Mouse (Mus musculus) frontal cortex, postnatal 10 days (tissue): ENCODE results near the gene Plaur.

Experiments
- DNase-seq, 2 experiments: peaks; one replicate each; pipeline ENCODE4 v3.0.0; 2022; ENCODE audit warnings: low spot score in 2 of 2, mixed read lengths in 1 of 2

The Plaur gene

DNA sequence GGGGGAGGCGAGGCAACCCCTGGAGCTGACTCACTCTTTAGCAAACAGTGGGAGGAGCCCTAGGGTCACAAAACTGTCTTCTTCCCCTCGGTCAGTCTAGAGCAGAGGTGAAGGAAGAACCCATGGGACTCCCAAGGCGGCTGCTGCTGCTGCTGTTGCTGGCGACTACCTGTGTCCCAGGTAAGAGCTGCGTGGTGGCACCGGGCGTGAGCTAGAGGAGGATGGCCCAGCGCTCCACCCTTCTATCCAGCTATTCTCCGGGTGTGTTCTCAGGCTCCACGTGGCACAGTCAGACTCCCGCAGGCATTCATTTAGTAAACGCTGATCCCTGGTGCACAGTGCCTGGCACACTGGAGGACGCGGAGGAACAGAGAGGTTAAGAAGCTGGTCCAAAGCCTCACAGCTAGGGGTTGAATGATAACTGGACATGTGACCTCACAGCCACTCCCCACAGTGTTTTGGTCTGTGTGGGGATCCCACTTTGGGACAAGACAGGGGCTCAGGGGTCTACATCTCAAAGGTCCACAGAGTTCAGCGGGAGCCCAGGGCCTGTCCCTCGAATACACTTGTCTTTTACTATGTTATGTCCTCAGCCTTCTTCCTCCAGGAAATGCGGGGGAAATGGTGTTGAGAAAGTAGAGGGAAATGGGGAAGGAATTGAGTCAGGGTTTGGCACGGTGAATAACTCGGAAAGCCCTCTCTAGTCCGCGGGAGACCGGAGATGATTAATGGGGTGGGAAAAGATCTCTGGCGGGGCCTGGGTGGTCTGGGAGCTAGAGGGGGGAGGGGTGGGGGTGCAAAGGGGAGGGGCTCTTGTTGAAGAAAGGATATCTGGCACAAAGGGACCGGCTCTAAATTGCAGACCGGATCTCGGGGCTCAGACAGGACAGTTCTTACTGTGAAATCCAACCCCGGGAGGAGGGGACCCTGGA, at the start of gene Plaur:
Plaur (plus strand) TSS at position 97 of the 932 bp plus-strand sequence.
- DNase-seq, result no peak

DNA sequence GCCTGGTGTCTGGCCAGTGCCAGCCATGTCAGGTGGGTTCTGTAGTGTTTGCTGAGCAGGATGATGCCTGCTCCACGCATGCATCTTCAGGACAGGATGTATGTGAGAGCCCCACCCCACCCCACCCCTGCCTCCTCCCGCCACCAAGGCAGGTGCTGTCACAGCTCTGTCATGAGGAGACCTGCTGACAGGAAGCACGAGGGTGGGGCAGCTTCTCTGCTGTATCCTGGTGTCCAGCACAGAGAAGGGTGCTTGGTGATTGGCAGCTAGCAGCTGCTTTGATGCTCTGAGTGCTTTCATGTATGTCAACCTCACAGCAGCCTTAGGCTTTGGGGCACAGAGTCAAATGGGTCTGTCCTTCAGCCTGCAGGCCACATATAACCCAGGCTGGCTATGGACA, 48.7 kb upstream of the Plaur start:
- no peak for DNase-seq

DNA sequence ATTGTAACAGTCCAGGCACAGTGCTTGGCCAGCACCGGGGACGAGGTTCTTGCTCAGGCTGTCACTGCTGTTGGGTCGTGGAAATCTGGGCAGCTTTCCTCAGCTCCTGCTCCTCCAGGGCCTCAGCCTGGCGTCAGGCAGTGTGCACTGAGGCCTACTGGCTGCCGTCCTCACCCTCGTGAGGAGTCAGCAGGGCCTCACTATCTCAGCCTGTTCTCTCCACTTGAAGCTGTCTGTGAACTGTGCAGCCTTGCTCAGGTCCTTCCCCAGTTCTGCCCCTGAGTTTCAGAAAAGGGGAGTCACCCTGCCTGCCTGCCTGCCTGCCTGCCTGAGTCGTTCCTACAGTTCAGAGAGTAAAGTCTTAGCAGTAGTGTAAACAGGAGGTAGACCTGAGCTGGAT, 47.0 kb upstream of the Plaur start:
- no peak for DNase-seq

DNA sequence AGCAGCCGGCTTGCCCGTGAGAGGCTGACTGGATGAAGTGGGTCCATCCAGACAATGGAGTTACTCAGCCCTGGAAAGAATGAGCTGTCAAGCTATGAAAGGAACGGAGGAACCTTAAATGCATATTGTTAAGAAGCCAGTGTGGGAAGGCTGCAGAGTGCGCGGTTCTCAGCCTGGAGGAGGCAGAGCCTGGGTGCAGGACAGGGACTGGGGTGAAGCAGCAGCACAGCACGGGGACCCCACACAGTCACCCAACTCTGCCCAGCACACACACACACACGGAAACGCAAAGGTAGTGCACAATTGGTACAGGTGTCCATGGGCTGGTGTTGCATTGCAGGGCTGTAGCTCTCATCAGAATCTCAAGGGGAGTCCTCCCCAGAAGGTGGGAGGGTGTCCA, 42.7 kb upstream of the Plaur start:
- no peak for DNase-seq

DNA sequence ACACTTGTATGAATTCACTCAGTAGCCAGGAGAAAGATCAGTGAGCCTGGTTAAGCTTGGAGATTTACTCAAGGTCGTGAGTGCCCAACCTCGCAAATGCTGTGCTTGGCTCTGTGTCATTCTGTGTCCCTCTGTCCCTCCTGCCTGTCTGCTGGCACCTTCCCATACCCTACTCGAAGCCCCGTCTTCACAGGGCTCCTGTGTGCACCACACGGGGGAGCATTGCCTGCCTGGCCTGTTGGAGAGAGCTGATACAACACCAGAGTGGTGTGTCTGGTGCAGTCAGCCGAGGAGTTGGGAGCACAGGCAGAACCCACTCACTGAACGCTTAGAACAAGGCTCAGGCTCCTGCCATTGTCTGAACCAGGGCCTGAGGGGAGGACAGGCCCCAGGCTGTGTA, 40.6 kb upstream of the Plaur start:
- no peak for DNase-seq

DNA sequence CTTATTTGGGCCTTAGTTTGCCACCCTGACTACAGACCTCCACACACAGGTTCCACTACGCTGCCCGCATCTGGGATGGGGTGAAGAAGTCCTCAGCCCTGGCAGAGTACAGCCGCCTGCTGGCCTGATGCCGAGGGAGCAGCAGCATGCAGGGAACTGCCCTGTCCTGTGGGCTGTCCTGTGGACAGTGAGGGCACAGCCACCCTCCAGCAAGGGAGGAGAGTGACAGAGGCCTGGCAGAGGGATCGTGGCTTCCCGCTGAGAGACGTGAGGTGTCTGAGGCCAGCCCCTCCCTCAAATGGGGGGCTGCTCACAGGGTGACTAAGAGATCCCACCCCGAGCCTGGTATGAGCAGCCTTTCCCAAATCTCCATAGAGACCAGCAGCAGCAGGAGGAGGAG, 40.0 kb upstream of the Plaur start:
- no peak for DNase-seq

DNA sequence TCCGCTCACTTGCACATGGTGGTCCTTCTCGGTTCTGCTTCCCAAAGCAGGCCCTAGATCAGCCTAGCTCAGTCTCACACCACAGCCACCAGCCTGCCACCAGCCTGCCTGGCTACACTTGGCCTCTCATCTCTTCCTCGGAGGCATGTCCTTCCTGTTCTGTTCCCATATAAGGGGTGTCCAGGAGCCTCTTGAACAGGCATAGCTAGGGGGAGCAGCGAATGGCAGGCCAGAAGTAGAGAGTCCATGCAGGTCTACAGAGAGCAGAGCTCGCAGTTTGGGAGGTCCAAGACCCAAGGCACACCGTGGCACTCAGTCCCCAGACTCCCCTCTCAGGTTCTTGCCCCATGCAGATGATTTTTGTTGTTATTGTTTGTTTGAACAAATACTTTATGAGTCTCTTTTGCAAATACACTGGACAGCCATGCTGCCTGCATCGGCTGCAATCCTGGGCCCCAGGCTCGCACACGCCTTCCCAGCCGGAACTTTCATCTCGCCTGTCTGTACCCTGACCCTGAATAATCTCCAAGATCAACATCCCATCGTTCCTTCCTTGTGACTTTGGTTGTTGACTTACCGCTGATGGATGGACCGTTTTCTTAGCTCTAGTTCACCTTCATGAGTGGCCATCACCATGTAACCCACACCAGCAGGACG, 39.0 kb upstream of the Plaur start:
- DNase-seq, result no peak

DNA sequence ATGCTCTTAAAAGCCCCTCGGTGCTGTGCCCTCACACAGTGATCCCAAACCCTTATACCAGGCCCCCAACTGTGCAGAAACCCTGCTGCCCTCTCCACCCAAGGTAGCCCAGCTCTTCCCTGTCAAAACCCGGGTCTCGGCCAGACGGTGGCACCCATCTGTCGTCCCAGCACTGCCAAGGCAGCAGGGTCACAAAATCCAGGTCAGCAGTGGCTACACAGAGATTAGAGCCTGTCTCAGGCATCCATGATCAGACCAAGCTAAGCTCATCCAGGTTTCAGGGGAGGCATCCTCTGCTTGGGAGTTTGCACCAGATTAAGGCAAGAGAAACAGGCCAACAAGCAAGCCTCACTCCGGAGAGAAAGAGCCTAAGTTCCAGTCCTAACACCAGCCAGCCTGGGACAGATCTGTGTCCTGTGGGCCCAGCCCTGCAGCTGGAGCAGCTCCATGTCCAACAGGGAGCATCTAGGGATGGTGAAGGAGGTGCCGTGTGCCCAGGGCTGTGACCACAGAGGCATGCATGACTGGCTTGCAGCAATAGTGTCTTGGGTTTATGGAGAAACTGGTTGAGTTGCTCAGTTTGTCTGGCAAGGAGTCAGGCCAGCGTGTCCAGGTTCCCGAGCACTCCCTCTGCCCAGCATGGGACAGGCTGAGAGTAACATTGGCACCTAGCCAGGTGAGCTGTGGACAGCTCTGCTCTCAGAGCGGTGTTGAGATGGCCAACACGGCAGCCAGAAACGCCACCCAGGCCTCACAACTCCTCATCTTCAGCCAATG, 38.1 kb upstream of the Plaur start:
- no peak for DNase-seq

DNA sequence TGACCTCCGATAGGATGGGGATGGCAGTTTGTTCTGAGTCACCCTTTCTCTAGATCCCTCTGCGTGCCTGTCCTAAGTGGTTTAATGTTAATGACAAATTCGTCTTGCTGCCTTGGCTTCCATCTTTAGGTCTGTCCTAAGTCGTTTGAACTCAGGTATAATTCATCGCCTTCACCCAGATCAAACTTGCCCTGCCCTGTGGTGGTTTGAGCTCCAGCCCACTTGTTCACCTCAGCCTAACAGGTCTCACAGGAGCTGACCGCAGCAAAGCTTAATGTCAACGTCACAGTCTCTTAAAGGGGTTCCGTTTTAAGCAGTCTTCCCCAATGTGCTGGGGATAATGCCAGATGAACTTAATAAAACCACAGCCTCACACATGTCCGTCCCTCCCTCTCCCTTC, 36.4 kb upstream of the Plaur start:
- DNase-seq, result no peak

DNA sequence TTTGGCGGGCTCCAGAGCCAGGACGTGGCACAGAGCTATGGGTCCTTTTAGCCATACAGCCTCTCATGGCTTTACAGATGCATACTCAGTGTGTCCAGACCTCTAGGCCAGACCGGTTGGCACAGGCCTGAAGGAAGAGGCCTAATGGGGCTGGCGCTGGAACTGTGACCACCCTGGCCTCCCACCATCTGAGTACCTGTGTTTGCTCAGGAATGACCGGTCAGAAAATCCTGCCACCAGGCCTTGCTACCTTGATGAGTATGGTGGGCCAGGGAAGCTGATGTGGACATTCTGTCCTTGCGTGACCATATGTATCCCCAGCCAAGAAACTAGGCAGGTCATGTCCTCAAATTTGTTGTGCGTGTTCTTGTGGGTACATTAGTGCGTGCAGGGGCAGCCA, 35.1 kb upstream of the Plaur start:
- DNase-seq, result no peak

DNA sequence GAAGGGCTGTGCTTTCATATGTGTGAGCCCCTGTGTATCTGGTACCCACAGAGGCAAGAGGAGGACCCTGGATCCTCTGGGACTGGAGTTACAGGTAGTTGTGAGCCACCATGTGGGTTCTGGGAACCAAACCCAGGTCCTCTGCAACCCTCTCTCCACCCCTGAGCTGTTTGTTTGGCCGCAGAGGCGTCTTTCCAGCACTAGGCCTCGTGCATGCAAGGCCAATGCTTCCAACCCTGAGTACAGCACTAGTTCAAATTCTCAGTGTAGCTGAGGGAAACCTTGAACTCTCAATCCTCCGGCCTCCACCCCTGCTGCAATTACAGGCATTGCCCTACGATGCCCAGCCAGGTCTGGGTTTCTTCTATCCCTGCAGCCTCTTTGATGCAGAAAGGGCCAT, 33.6 kb upstream of the Plaur start:
- DNase-seq, result no peak

DNA sequence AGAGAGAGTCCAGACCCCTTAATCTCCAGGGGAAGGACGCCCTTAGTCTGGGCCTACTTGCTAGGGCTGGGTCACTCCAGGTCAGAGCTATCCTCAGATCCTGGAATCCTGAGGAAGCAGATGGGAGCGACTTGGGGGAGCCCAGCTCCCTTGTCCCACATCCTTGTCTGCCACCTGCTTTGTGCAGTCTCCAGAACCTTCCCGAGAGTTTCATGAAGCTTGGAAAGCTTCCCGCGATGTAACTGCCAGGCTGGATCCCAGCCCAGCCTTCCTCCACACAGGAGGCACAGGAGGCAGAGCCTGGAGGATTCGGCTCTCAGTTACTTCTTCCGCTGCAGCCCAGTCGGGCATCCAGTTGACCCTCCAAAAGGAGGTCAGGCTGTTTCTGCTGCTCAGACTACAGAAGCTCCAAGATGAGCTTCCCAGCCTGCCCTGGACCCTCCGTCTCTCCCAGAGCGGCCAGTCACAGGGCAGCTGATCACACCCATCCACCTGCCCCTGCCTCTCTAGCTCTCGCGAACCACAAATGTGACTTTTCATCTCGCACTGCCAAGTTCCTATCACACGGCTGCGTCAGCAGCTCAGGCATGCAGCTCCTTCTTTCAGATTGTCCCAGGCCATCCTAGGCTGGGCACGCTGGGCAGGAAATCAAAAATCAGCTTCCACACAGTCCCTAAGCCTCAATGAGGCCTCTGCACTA, 32.7 kb upstream of the Plaur start:
- DNase-seq, result peak; percentile 69 to 81

DNA sequence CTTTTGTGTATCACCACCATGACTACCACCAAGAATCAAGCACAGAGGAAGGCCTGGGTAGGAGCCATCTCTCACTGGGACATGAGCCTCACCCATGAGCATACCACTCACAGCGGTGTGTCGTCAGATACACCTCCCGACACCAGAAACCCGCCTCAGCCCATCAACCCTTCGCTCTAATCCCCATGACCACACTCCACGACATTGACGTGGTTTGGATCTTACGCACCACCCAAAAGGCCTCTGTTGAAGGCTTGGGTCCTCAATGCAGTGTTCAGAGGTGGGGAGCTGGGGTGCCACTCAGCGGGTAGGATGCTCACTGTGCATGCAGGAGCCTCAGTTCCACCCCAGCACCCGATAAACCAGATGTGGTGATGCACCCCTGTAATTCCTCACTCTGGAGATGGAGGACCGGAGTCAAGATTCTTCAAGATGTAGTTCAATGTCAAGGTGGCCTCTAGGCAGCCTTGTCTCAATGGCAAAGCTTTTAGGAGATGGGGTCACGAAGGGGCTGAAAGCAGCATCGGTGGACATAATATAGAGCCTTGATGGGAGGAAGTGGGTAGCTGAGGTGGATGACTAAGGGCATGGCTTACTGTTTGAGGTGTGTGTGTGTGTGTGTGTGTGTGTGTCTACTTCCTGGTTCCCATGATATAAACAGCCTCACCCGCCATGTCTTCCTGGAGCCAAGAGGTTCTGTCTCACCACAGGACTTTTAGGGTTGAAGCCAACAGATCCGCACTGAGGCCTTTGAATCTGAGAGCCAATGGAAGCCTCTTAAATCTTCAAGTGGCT, 31.5 kb upstream of the Plaur start:
- no peak for DNase-seq

DNA sequence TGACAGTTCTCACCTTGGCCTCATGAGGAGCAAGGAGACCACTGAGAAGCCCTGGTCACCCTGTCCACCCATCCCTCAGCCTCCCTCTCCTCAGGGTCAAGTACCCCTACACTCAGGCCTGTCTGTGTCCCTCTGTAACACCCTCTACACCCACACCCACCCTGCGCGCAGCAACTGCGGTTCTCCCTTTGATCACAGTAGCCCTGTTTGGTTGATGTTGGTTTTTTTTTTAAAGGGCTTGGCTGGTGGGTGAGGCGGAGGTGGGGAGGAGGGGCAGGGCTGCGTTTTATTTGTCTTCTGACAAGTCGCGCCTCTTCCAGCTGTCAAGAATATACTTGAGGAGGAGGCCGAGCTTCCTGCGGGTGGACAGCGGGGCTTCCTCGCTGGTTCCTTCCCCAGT, 30.6 kb upstream of the Plaur start:
- DNase-seq, result no peak

DNA sequence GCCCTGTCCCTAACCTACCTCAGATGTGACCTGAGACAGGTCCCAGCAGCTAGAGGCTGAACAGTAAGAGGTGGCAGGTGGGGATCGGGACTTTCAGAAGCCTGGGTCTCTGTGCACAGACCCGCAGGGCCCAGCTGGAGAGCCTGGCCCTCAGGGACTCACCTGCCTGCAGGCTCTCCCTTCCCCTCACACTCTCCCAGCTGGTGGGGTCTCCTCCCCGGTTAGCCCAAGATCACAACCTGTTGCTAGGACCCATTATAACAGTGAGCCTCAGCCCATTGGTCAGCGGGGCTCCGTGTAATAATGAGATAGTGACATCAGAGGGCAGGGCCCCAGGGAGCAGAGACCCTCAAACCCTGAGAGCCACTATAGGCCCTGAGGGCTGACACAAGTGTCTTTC, 27.0 kb upstream of the Plaur start:
- DNase-seq, result no peak

DNA sequence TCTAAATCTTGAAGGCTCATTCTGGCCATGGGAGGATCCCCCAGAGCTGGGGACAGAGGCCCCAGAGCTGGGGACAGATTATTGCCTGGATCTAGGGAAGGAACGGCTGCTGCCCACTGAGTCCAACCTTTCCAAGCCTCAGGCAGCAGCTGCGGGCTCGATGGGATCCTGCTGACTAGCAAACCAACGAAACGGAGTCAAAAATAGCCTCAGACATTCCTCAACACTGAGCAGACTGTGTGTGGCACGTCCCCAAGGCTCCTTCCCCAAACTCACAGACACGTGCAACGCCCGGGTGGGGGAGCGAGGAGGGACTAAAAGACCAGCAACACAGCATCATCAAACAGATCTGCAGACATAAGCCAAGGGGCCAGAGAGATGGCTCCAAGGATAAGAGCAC, 24.3 kb upstream of the Plaur start:
- peak; percentile 70 to 88 for DNase-seq

DNA sequence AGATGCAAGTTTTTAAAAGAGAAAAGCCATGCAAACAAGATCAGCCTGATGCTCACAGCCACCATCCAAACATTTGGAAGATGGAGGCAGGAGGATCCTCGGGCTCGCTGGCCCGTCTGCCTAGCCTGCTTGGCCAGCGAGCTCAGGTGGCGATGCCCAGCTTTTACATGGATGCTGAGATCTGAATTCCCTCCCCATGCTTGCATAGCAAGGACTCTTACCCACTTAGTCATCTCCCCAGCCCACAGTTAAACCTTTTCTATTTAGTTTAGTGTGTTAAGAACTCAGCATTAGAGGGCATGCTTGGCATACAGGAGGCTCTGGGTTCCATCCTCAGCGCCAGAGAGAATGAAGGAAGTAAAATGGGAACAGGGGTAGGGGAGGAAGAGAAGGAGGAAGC, 23.1 kb upstream of the Plaur start:
- no peak for DNase-seq

DNA sequence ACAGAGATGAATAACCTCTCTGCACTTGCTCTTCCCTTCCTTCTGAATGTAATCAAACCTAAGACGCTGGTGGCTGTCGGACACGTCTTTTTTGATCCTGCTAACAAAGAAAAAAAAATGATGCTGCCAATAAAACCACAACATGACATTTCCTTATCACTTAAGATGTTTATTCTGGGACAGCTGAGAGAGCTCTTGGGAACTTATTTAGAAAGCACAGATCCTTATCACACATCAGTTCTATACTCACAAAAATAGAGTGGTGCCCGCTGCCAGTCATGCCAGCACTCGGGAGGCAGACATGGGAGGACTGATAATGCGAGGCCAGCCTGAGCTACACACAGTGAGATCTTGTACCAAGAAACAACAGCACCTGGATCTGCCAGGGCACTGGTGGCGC, 22.4 kb upstream of the Plaur start:
- no peak for DNase-seq

DNA sequence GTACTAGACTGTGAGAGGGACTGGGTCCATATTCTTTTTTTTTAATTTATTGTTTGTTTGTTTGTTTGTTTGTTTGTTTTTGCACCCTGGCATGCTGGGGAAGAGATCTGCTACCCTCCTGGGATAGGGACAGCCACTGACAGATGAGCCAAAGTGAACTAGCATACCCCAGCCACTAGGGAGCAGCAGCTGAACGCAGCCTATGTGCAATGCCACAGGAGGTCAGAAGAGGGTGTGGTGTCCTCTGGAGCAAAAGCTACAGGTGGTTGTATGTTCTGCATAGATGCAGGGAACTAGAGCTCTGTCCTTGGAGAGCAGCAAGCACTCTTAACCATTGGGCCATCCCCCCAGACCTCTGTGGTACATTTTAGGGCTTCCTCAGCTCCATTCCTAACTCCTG, 20.5 kb upstream of the Plaur start:
- DNase-seq, result no peak

DNA sequence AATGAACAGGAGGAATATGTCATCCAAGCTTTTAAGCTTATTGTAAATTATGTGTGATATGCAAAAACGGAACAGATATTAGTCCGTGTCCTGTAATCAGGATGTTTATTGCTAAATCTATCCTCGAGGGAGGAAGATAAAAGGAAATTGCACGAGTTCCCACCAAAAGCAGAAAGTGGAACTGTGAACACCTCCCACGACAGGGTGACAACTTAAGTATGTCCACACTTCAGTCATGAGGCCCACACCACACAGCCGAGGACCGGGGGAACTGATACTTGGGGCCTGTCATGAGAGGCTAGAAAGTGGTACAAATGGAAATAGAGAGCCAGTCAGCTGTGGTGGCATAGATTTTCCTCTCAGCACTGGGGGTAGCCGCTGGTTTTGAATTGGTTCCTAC, 20.0 kb upstream of the Plaur start:
- no peak for DNase-seq

DNA sequence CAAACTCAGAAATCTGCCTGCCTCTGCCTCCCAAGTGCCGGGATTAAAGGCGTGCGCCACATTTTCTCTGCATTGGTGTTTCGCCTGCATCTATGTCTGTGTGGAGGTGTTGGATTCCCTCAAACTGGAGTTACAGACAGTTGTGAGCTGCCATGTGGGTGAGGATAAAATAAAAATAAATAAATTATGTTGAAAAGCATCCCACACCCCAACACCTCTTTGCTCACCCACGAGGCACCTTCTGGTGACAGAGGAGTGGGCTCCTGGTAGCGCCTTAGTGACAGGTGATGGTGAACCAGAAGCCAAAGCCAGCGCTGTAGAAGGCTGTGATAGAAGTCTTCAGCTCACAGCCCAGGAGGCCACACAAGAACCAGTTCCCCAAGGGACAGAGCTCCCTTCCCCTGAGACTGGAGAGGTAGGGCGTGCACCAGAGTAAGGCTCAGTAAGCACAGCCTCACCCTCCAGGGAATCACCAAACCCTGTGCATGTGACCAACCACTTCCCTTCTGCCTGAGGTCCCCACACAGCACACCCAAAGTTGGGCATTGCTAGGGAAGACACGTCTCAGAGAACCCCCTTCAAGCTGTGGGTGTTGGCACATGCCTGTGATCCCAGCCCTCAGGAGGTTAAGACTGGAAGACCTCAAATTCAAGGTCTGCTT, 16.9 kb upstream of the Plaur start:
- DNase-seq, result no peak
